ENCODE assay signal across 14 mouse cellular contexts in genomic region chr14:35009074-35009473, GRCm38 (mm10).
A peak's percentile ranks its signal among the peaks of the same experiment; 100 is the strongest.
DNase-seq lines count a peak whose midpoint lies in the region; ATAC-seq lines count a peak whose summit lies in the region.
"Had no signal": no experiment of that assay in that cellular context is flagged by ENCODE, and none has a peak within 500 bp of the region (broad histone marks: within the 10 kb centered on the region; RNA-seq: fewer than 3 reads in every experiment).

No protein-coding gene starts in this region.

- no peaks in the 10 kb centered on the region for H3K9me3 ChIP-seq in heart, embryonic 13.5 days
- no peaks in the 10 kb centered on the region for H3K9me3 ChIP-seq in midbrain, embryonic 15.5 days
- H3K9me3 ChIP-seq in midbrain, embryonic 10.5 days (replicated peaks): no peaks in the 10 kb centered on the region
- H3K9me3 ChIP-seq in forebrain, embryonic 16.5 days (ENCODE audit: control insufficient read depth, low read length): no peaks in the 10 kb centered on the region
- H3K9me3 ChIP-seq in neural tube, embryonic 14.5 days (ENCODE audit: control insufficient read depth, low read length): no peaks in the 10 kb centered on the region

- no peaks in the 10 kb centered on the region for H3K36me3 ChIP-seq in heart, embryonic 13.5 days
- H3K36me3 ChIP-seq in midbrain, embryonic 15.5 days (replicated peaks): no peaks in the 10 kb centered on the region
- H3K36me3 ChIP-seq in midbrain, embryonic 10.5 days: no peaks in the 10 kb centered on the region
- no peaks in the 10 kb centered on the region for H3K36me3 ChIP-seq in forebrain, embryonic 16.5 days (ENCODE audit: control insufficient read depth, insufficient read depth)
- no peaks in the 10 kb centered on the region for H3K36me3 ChIP-seq in neural tube, embryonic 14.5 days (ENCODE audit: control insufficient read depth, insufficient read depth, low read length)

- no peak overlapping the region for H3K9ac ChIP-seq in heart, embryonic 13.5 days
- no peak overlapping the region for H3K9ac ChIP-seq in midbrain, embryonic 15.5 days
- no peak overlapping the region for H3K9ac ChIP-seq in forebrain, embryonic 16.5 days (replicated peaks; ENCODE audit: low read depth, low read length)
- no peak overlapping the region for H3K9ac ChIP-seq in neural tube, embryonic 14.5 days (replicated peaks; ENCODE audit: low read depth, low read length)
- H3K9ac ChIP-seq: liver, embryonic 14.5 days had no signal

- H3K4me3 ChIP-seq in heart, embryonic 13.5 days: no peak overlapping the region
- H3K4me3 ChIP-seq in midbrain, embryonic 15.5 days: no peak overlapping the region
- H3K4me3 ChIP-seq in midbrain, embryonic 10.5 days: no peak overlapping the region
- H3K4me3 ChIP-seq in forebrain, embryonic 16.5 days (replicated peaks; ENCODE audit: low read length): no peak overlapping the region
- H3K4me3 ChIP-seq in neural tube, embryonic 14.5 days (ENCODE audit: low read depth, low read length): no peak overlapping the region

- H3K4me1 ChIP-seq in heart, embryonic 13.5 days: 0 out of 2 replicates have a peak, but pooled peaks cover 3% of the 10 kb centered on the region
- peaks cover 7% of the 10 kb centered on the region; the same call in 1 of the 2 replicates for H3K4me1 ChIP-seq in midbrain, embryonic 15.5 days
- H3K4me1 ChIP-seq in midbrain, embryonic 10.5 days: peaks cover 5% of the 10 kb centered on the region; the same call in 1 of the 2 replicates
- peaks cover 9% of the 10 kb centered on the region for H3K4me1 ChIP-seq in forebrain, embryonic 16.5 days (replicated peaks; ENCODE audit: control insufficient read depth, insufficient read depth, low read length)
- peaks cover 5% of the 10 kb centered on the region for H3K4me1 ChIP-seq in neural tube, embryonic 14.5 days (ENCODE audit: control insufficient read depth, insufficient read depth, low read length)

- no peak for ATAC-seq in heart, embryonic 13.5 days (ENCODE audit: extremely low read depth, insufficient number of reproducible peaks, low FRiP score, low TSS enrichment)
- ATAC-seq in midbrain, embryonic 15.5 days (replicated peaks): peak; percentile 59
- peak; percentile 49 for ATAC-seq in forebrain, embryonic 16.5 days
- peak; percentile 4; the same call in 1 of the 2 replicates for ATAC-seq in neural tube, embryonic 14.5 days (ENCODE audit: low read depth)

- H3K27me3 ChIP-seq in heart, embryonic 13.5 days (replicated peaks): peaks cover 3% of the 10 kb centered on the region; the same call in 1 of the 2 replicates
- no peaks in the 10 kb centered on the region for H3K27me3 ChIP-seq in midbrain, embryonic 15.5 days (replicated peaks)
- no peaks in the 10 kb centered on the region for H3K27me3 ChIP-seq in midbrain, embryonic 10.5 days (ENCODE audit: low read depth, poor library complexity, severe bottlenecking)
- H3K27me3 ChIP-seq in forebrain, embryonic 16.5 days (replicated peaks; ENCODE audit: control insufficient read depth, insufficient read depth, low read length): peaks cover 3% of the 10 kb centered on the region; the same call in 1 of the 2 replicates
- H3K27me3 ChIP-seq in neural tube, embryonic 14.5 days (ENCODE audit: control insufficient read depth, insufficient read depth, low read length): no peaks in the 10 kb centered on the region

- 18% methylated on average over 9 of the region's 9 CpGs for WGBS in heart, embryonic 13.5 days
- 25% methylated on average over 9 of the region's 9 CpGs for WGBS in midbrain, embryonic 15.5 days
- WGBS in midbrain, embryonic 10.5 days: 26% methylated on average over 9 of the region's 9 CpGs
- WGBS in forebrain, embryonic 16.5 days: 11% methylated on average over 9 of the region's 9 CpGs
- WGBS in neural tube, embryonic 14.5 days: 13% methylated on average over 9 of the region's 9 CpGs

- H3K4me2 ChIP-seq in heart, embryonic 13.5 days: 0 out of 2 replicates have a peak overlapping the region, but pooled peaks have one; percentile 4
- H3K4me2 ChIP-seq in midbrain, embryonic 15.5 days: no peak overlapping the region
- no peak overlapping the region; the same call in 1 of the 2 replicates for H3K4me2 ChIP-seq in forebrain, embryonic 16.5 days (ENCODE audit: low read length)
- no peak overlapping the region for H3K4me2 ChIP-seq in neural tube, embryonic 14.5 days (ENCODE audit: low read depth, low read length)

- H3K27ac ChIP-seq in heart, embryonic 13.5 days (replicated peaks): no peak overlapping the region
- H3K27ac ChIP-seq in midbrain, embryonic 15.5 days: no peak overlapping the region
- H3K27ac ChIP-seq in midbrain, embryonic 10.5 days (replicated peaks): no peak overlapping the region
- H3K27ac ChIP-seq in forebrain, embryonic 16.5 days (ENCODE audit: low read length): peak overlapping the region; percentile 14; the same call in 1 of the 2 replicates
- H3K27ac ChIP-seq in neural tube, embryonic 14.5 days (ENCODE audit: low read depth, low read length): peak overlapping the region; percentile 23; the same call in 1 of the 2 replicates
- H3K27ac ChIP-seq: liver, embryonic 14.5 days; macrophage had no signal

- DNase-seq in heart, adult 8-10 months (ENCODE audit: low spot score): no peak
- DNase-seq in midbrain, embryonic 10.5 days (ENCODE audit: low spot score): no peak
- no peak for DNase-seq in lung, postnatal 4 days
- no peak for DNase-seq in kidney, adult 11 months
- DNase-seq: cerebellum, adult 9-11 months; gastrocnemius, postnatal 14 days; heart, postnatal 4 days; thymus, adult 2 months had no signal

Comparison
In these comparisons a context has a peak if more than half of its experiments do, and no peak if none do; other contexts are left out.
1. H3K27ac ChIP-seq: peak in forebrain, embryonic 16.5 days (single experiment) and neural tube, embryonic 14.5 days (single experiment); none in heart, embryonic 13.5 days (single experiment), midbrain, embryonic 15.5 days (single experiment) and midbrain, embryonic 10.5 days (single experiment).